Mouse (Mus musculus) C2C12 (cell line): ENCODE data around the gene Pbxip1. TPM values are rescaled to one million over a fixed set of nuclear protein-coding genes. Genes with fewer than 3 reads are reported as not detected.
A peak's percentile ranks its signal among the peaks of the same experiment; 100 is the strongest.

ENCODE experiments used
- H3K27me3 ChIP-seq: one replicate; pipeline ENCODE4 v1.6.1; 2011; ENCODE audit not compliant: control insufficient read depth, insufficient read depth, insufficient read length
- H3K36me3 ChIP-seq: one replicate; pipeline ENCODE4 v1.6.1; 2011; ENCODE audit not compliant: control insufficient read depth, insufficient read depth
- H3K4me3 ChIP-seq: one replicate; pipeline ENCODE4 v1.5.1; 2011; ENCODE audit warnings: mild to moderate bottlenecking, control low read depth; ENCODE audit not compliant: poor library complexity, insufficient read depth, severe bottlenecking
- H3K79me2 ChIP-seq: one replicate; pipeline ENCODE4 v1.6.1; 2011; ENCODE audit not compliant: control insufficient read depth, insufficient read depth
- H3K79me3 ChIP-seq: one replicate; pipeline ENCODE4 v1.6.1; 2011; ENCODE audit warnings: low read depth, control low read depth
- H3ac ChIP-seq: one replicate; pipeline ENCODE3; 2011; ENCODE audit warnings: low read depth; ENCODE audit not compliant: control insufficient read depth, insufficient read length
- CEBPB ChIP-seq: IDR thresholded peaks from one replicate; pipeline ENCODE4 v1.6.1; 2011; ENCODE audit warnings: low read depth, mild to moderate bottlenecking, control low read depth, moderate library complexity
- CTCF ChIP-seq: IDR thresholded peaks from one replicate; pipeline ENCODE4 v1.5.1; 2011; ENCODE audit not compliant: control insufficient read depth, insufficient read depth, insufficient read length
- FOSL1 ChIP-seq: IDR thresholded peaks from one replicate; pipeline ENCODE4 v1.8.0; 2011; ENCODE audit warnings: mild to moderate bottlenecking, low read length; ENCODE audit not compliant: poor library complexity, insufficient read depth, severe bottlenecking
- MAX ChIP-seq: IDR thresholded peaks from one replicate; pipeline ENCODE4 v1.6.1; 2011; ENCODE audit warnings: mild to moderate bottlenecking, control low read depth
- MYOD1 ChIP-seq: IDR thresholded peaks from one replicate; pipeline ENCODE4 v1.6.1; 2011; ENCODE audit warnings: low read depth; ENCODE audit not compliant: control insufficient read depth, insufficient read length
- MYOG ChIP-seq: IDR thresholded peaks from one replicate; pipeline ENCODE4 v1.6.1; 2011; ENCODE audit not compliant: control insufficient read depth, insufficient read length; ENCODE audit errors: extremely low read depth
- USF1 ChIP-seq: IDR thresholded peaks from one replicate; pipeline ENCODE4 v1.6.1; 2011; ENCODE audit warnings: low read depth, mild to moderate bottlenecking, control low read depth, moderate library complexity
- polyA plus RNA-seq: library from polyadenylated mRNA; unstranded; fragments of >200 nt; fragmentation: generic; extraction: Trizol; gene quantifications from one replicate; pipeline ENCODE4 v1.2.1, GENCODE M21; 2012; ENCODE audit warnings: missing spikeins

Pbxip1 gene
- polyA plus RNA-seq, 1 experiment = 34.6 TPM

GRCm38 (mm10) chr3:89416158-89416557, 20.3 kb upstream of the Pbxip1 start:
- TF ChIP-seq MYOG = no peak
- TF ChIP-seq CTCF = no peak
- TF ChIP-seq MAX = no peak
- no peak for TF ChIP-seq USF1
- no peak for TF ChIP-seq CEBPB
- no peak for TF ChIP-seq FOSL1
- no peak for TF ChIP-seq MYOD1

GRCm38 (mm10) chr3:89417131-89417530, 19.4 kb upstream of the Pbxip1 start:
- peaks cover 44% of the 10 kb centered on the region for H3K79me3 ChIP-seq
- H3K4me3 ChIP-seq = peak overlapping the region; percentile 73
- no peaks in the 10 kb centered on the region for H3K27me3 ChIP-seq
- no peak for TF ChIP-seq CEBPB
- no peak for TF ChIP-seq USF1
- no peak for TF ChIP-seq MYOD1
- H3K79me2 ChIP-seq = peaks cover 65% of the 10 kb centered on the region
- H3ac ChIP-seq = peak overlapping the region; percentile 81
- peaks cover 47% of the 10 kb centered on the region for H3K36me3 ChIP-seq

More at GRCm38 (mm10) chr3:89416158-89416557, 20.3 kb upstream of the Pbxip1 start:
- Histone ChIP-seq H3K79me2 (peaks cover 57% of the 10 kb centered on the region), H3K27me3 (no peaks in the 10 kb centered on the region), H3K79me3 (peaks cover 39% of the 10 kb centered on the region), H3ac (no peak overlapping the region), H3K4me3 (no peak overlapping the region), H3K36me3 (peaks cover 47% of the 10 kb centered on the region)

DNA sequence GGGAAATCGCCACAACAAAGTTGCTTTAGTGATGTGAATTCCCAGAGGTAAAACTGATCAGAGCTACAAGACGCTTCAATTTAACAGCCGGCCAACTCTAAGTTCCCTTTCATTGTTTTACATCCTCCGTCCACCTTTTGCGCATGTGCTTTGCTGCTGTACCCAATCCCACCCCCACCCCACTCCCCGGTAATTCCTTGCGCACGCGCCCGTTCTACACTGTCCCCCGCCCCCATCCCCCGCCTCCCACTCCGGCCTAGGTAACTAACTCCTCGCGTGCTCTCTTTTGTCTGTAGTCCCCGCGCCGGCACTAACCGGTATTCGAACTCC, 18.7 kb upstream of the Pbxip1 start:
- Histone ChIP-seq H3ac (peak overlapping the region; percentile 86), H3K79me3 (peaks cover 50% of the 10 kb centered on the region), H3K36me3 (peaks cover 51% of the 10 kb centered on the region), H3K79me2 (peaks cover 72% of the 10 kb centered on the region), H3K27me3 (no peaks in the 10 kb centered on the region), H3K4me3 (peak overlapping the region; percentile 73)
- no peak for TF ChIP-seq CEBPB
- no peak for TF ChIP-seq FOSL1
- no peak for TF ChIP-seq CTCF
- no peak for TF ChIP-seq USF1
- no peak for TF ChIP-seq MYOG
- no peak for TF ChIP-seq MAX
- no peak for TF ChIP-seq MYOD1

DNA sequence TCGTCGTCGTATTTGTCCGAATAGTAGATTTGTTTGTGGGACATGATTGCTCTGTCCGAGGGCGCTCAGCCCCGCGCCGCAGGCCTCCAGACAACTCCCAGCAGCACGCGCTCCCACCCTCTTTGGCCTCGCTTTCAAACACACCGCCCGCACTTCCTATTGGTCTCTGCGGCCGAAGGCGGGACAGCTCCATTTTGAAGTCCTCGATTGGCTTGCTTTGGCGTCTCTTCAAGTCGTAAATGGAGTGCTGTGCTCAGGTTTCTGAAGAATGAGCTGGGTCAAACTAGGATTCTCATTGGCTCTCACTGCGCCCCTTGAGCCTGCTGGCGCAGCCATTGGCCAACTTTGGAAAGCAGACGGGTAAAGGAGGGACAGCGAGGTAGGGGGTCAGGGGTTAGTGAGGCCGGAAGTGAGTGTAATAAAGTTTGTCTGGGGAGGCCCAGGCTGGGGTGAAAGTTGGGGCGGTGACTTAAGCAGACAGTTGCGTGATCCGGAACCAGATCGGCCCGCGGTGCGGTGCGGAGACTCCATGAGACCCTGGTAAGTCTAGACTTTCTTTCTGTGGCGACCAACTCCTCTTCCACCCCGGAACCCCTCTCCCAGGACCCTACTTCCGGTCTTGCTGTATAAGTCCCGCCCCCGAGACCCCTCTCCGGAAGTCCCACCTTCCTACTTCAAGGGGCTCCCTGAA, 18.2 kb upstream of the Pbxip1 start, which contains the start of the genes Cks1b and Shc1:
TSS of gene Cks1b (minus strand) at position 214 of the 691 bp plus-strand sequence.
TSS of gene Shc1 (plus strand) at position 274 of the 691 bp plus-strand sequence.
- Histone ChIP-seq H3ac (peak within 1 kb of the TSS; percentile 86), H3K79me2 (peaks cover 77% of the 10 kb centered on the region), H3K79me3 (peaks cover 54% of the 10 kb centered on the region), H3K27me3 (no peaks in the 10 kb centered on the region), H3K36me3 (peaks cover 51% of the 10 kb centered on the region), H3K4me3 (peak within 1 kb of the TSS; percentile 73)
- no peak for TF ChIP-seq CTCF
- peak; percentile 71 for TF ChIP-seq MAX

GRCm38 (mm10) chr3:89418861-89419250, 17.6 kb upstream of the Pbxip1 start:
- Histone ChIP-seq H3ac (peak overlapping the region; percentile 75), H3K4me3 (peak overlapping the region; percentile 73), H3K36me3 (peaks cover 50% of the 10 kb centered on the region), H3K79me2 (peaks cover 82% of the 10 kb centered on the region), H3K27me3 (no peaks in the 10 kb centered on the region), H3K79me3 (peaks cover 57% of the 10 kb centered on the region)
- no peak for TF ChIP-seq FOSL1
- no peak for TF ChIP-seq USF1
- TF ChIP-seq MYOD1 = no peak
- no peak for TF ChIP-seq CTCF
- TF ChIP-seq MYOG = no peak
- TF ChIP-seq MAX = no peak
- TF ChIP-seq CEBPB = no peak

DNA sequence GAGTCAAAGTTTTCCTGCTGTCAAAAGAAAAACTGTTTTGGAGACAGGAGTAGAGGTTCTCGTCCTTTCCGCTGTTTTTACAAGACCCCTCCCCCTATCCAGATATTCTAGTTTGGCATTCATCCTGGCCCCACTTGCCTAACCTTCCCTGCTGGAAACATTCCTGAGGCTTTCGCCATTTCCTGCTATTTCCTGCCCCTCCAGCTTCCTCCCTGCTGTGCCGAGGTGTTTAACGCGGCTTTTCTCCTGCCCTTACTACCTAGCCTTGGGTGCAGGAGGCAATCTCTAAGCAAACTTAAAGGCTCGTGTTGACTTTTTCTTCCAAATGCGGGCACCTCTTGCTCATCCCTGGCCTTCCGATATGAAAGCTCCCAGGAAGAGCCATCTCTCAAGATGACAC, 16.9 kb upstream of the Pbxip1 start:
- H3K4me3 ChIP-seq = peak overlapping the region; percentile 73
- no peak for TF ChIP-seq MAX
- peak; percentile 76 for TF ChIP-seq CEBPB
- peaks cover 88% of the 10 kb centered on the region for H3K79me2 ChIP-seq
- peaks cover 59% of the 10 kb centered on the region for H3K79me3 ChIP-seq
- no peaks in the 10 kb centered on the region for H3K27me3 ChIP-seq
- peaks cover 49% of the 10 kb centered on the region for H3K36me3 ChIP-seq
- H3ac ChIP-seq = peak overlapping the region; percentile 70
